Mouse (Mus musculus): ENCODE data around the gene Morn1. TPM values are rescaled to one million over a fixed set of nuclear protein-coding genes. Genes with fewer than 3 reads are reported as not detected.

The Morn1 gene
- polyA plus RNA-seq, 1 experiment from 2014 or later: 1.1 TPM

- no peak for ATAC-seq (ENCODE audit: low read depth)
- H3K36me3 ChIP-seq (ENCODE audit: control insufficient read depth, insufficient read depth): no peaks in the 10 kb centered on the region
- H3K4me1 ChIP-seq (ENCODE audit: control insufficient read depth, low read depth, low read length): peaks cover 32% of the 10 kb centered on the region
- H3K27me3 ChIP-seq (ENCODE audit: control insufficient read depth, insufficient read depth, low read depth, low read length): no peaks in the 10 kb centered on the region
- H3K4me3 ChIP-seq (ENCODE audit: low read depth, low read length): no peak overlapping the region
- no peak overlapping the region for H3K4me2 ChIP-seq (ENCODE audit: low read depth, low read length)
- no peak overlapping the region for H3K9ac ChIP-seq (ENCODE audit: low read depth, low read length)
- no peaks in the 10 kb centered on the region for H3K9me3 ChIP-seq (replicated peaks; ENCODE audit: control insufficient read depth, low read length)
- no peak overlapping the region for H3K27ac ChIP-seq (ENCODE audit: low read length)
- 61% methylated on average over 7 of the region's 7 CpGs for WGBS (ENCODE audit: insufficient replicate concordance)
Observed at GRCm38 (mm10) chr4:155190275-155190674, 103.9 kb downstream of the Morn1 start.

Other genes with a start within 250 kb of the Morn1 start
- not detected in 2 replicates for gene Ttc34, start 249.1 kb upstream of the Morn1 start, polyA plus RNA-seq (2015; fragmentation: Nextera tagmentation; extraction: Ambion mirVana)
- 2.4 and 2.7 TPM in 2 replicates for gene Mmel1, start 217.0 kb upstream of the Morn1 start, polyA plus RNA-seq (2015; fragmentation: Nextera tagmentation; extraction: Ambion mirVana)
- gene Fam213b, start 187.4 kb upstream of the Morn1 start, polyA plus RNA-seq (2015; fragmentation: Nextera tagmentation; extraction: Ambion mirVana): 7.4 and 8.5 TPM in 2 replicates
- 54.3 and 59.8 TPM in 2 replicates for gene Tnfrsf14, start 158.0 kb upstream of the Morn1 start, polyA plus RNA-seq (2015; fragmentation: Nextera tagmentation; extraction: Ambion mirVana)
- 0.11 and 0.13 TPM in 2 replicates for gene Hes5, start 125.7 kb upstream of the Morn1 start, polyA plus RNA-seq (2015; fragmentation: Nextera tagmentation; extraction: Ambion mirVana)
- 20.7 and 23.3 TPM in 2 replicates for gene Pank4, start 122.5 kb upstream of the Morn1 start, polyA plus RNA-seq (2015; fragmentation: Nextera tagmentation; extraction: Ambion mirVana)
- gene Plch2, start 29.8 kb upstream of the Morn1 start, polyA plus RNA-seq (2015; fragmentation: Nextera tagmentation; extraction: Ambion mirVana): 0.08 TPM in 1 of 2 replicates, not detected in the other
- gene Pex10, start 19.6 kb upstream of the Morn1 start, polyA plus RNA-seq (2015; fragmentation: Nextera tagmentation; extraction: Ambion mirVana): 8.3 and 8.9 TPM in 2 replicates
- 75.1 and 79.9 TPM in 2 replicates for gene Rer1, start 195 bp upstream of the Morn1 start, polyA plus RNA-seq (2015; fragmentation: Nextera tagmentation; extraction: Ambion mirVana)
- 2.4 and 2.5 TPM in 2 replicates for gene Ski, start 136.0 kb downstream of the Morn1 start, polyA plus RNA-seq (2015; fragmentation: Nextera tagmentation; extraction: Ambion mirVana)
- gene Faap20, start 163.2 kb downstream of the Morn1 start, polyA plus RNA-seq (2015; fragmentation: Nextera tagmentation; extraction: Ambion mirVana): 17.1 and 18.6 TPM in 2 replicates

Measured in liver, embryonic 16.5 days (tissue).